Mouse (Mus musculus) spleen, adult 2 months (tissue): ENCODE data around the gene Gan.

Experiments used
- CTCF ChIP-seq: fragments of 200-500 bp; IDR thresholded peaks from 2 replicates; pipeline ENCODE4 v1.5.1; 2011; ENCODE audit warnings: mild to moderate bottlenecking, inconsistent platforms; ENCODE audit not compliant: insufficient read depth, insufficient read length, insufficient replicate concordance; ENCODE audit errors: extremely low read depth
- POLR2A ChIP-seq: fragments of 200-500 bp; IDR thresholded peaks from 2 replicates; pipeline ENCODE4 v1.6.1; 2011; ENCODE audit warnings: low read depth, low read length, inconsistent platforms

DNA sequence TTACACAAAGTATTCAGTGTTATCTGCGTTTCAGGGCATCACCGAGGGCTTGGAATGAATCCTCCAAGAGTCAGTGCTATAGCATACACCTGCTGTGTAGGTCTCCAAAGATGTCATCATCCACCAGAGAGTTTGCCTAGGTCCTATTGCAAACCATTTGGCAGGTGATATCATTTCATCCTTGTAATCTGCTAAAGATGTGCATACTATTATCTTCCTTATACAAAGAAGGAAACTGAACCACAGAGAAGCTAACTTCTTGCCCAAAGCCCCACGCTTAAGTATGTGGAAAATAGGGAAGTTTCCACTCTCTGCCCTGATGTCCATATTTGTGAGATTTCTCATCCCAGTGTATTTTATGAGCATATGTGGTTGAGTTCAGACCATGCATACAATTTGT is 31.5 kb upstream of the Gan start:
- TF ChIP-seq CTCF (no peak), POLR2A (no peak)
